Mouse (Mus musculus) fat pad, adult 2 months (tissue): ENCODE results near the gene Rbm19.

Experiments used
- DNase-seq: peaks from one replicate; pipeline ENCODE4 v3.0.0-alpha.2; 2011; ENCODE audit warnings: low read depth, low spot score; ENCODE audit errors: extremely low read depth

Rbm19 gene

GRCm38 (mm10) chr5:120134000-120134399 lies 17.7 kb downstream of the Rbm19 start:
- DNase-seq = no peak

DNA sequence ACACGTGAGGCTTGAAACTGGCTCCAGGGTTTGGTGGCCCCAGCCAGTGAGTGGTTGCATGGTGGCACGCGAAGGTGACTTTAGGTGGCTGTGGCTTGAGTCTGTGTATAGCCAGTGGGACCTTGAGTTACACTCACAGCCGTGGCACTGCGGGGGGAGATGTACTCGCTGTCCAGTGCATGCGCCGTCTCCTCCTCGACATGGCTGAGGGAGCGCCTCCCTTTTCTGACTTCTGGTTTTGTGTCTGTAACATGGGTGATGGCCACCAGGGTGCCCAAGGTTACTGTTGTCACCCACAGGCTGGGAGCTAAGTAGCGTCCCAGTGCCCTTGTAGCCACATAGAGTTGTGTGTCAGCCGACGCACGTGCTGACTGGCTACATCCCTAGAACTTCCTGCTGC lies 19.1 kb downstream of the Rbm19 start:
- DNase-seq = no peak

DNA sequence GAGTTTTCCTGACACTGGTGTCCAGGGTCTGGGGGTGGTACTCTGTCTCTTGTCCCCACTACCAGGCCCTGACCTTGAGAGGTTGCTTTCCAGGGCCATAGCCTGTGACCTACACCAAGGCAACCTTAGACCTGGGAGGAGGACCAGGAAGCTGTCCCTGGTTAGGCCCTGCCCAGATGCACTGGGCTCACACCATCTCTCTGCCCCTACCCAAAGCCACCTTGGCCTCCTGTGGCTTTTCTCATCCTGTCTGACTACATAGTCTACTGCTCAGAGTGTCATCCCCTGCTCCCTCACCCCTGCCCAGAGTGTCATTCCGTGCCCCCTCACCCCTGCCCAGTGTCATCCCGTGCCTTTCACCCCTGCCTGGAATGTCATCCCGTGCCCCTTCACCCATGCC lies 19.6 kb downstream of the Rbm19 start:
- no peak for DNase-seq

- no peak for DNase-seq
Measured at GRCm38 (mm10) chr5:120136236-120136675, 20.0 kb downstream of the Rbm19 start.

DNA sequence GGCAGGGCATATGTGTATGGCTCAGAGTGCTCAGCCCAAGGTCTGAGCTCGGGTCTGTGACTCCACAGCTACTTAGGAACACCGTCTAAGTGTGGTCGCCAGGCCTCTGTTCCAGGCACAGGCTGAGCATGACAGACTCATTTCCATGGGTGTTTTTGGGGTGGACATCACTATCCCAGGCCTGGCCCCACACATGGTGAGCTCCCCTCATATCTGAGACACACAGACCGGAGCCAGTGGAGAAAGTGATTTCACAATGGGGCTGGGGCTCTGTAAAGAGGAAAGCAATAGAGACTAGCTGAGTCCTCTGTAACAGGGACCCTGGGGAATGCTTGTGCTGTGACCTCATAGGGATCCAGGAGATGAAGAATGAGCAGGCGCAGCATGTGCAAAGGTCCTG lies 20.8 kb downstream of the Rbm19 start:
- no peak for DNase-seq

DNA sequence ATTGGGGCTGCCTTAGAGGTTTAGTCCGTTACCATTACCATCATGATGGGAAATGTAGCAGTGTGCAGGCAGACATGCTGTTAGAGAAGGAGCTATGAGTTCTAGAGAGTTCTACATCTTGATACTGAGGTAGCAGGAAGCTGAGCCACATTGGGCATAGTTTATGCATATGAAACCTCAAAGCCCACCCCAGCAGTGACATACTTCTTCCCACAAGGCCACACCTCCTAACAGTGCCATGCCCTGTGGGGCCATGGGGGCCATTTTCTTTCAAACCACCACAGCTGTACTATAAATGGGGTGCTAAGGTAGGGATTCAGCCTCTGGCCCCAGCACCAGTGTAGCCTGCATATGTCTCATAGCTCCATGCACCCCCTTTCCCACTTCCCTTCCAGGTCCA lies 21.6 kb downstream of the Rbm19 start:
- DNase-seq = no peak

- no peak for DNase-seq
Measured at GRCm38 (mm10) chr5:120138406-120138805, 22.1 kb downstream of the Rbm19 start.

- DNase-seq = no peak
Measured at GRCm38 (mm10) chr5:120139224-120139623, 23.0 kb downstream of the Rbm19 start.

DNA sequence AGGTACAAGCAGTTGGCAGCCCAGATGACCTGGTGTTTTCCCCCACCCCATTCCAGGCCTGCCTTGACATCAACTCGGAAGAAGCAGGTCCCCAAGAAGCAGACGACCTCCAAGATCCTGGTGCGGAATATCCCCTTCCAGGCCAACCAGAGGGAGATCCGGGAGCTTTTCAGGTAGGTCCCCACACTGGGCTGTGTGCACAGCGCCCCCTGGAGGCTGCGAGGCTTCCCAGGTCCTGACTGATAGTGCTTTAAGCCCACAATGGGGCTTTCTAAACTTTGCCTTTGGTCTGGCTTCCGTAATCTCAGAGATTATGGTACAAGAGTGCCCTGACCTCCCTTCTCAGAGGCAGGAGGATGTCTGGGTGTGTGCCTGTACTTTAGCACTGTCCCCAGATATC lies 27.7 kb downstream of the Rbm19 start:
- DNase-seq = no peak

- DNase-seq = no peak
Measured at GRCm38 (mm10) chr5:120145371-120146050, 29.2 kb downstream of the Rbm19 start.

- no peak for DNase-seq
Measured at GRCm38 (mm10) chr5:120146051-120146385, 29.8 kb downstream of the Rbm19 start.

DNA sequence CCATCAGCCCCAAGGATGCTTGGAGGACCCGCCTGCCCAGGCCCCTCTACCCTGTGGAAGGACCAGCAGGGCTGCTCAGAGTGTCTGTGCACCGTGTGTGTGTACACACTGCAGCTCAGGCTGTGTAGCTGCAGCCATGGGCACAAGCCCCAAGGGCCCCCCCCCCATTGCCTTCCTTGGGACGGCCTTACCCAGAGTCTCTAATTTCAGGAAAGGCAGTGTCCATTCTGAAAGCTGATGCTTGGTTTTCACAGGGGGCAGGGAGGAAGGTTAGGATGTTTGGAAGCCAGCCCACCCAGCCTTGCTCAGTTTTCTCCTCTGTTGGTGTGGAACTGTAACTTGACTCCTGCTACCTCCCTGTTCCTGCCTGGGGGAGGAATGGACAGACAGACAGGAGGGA lies 30.6 kb downstream of the Rbm19 start:
- DNase-seq = no peak

- DNase-seq = no peak
Measured at GRCm38 (mm10) chr5:120148246-120148645, 32.0 kb downstream of the Rbm19 start.

DNA sequence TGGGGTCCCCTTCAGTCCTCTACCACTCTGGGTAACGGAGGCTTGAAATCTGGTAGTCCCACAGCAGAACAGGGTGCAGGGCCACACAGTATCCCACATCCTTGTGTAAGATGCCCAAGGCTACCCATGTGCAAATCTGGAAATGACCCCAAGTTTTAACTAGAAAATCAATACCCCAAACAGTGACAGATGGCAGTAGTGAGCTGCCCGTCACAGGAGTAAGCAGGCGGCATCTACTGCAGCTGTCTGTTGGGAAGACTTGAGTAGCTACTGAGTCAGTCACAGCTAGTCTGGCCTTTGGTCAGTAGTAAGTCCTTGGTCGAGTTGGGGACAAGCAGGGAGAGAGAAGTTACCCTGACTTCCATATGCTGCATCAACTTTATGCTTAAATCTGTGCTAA lies 34.9 kb downstream of the Rbm19 start:
- no peak for DNase-seq

DNA sequence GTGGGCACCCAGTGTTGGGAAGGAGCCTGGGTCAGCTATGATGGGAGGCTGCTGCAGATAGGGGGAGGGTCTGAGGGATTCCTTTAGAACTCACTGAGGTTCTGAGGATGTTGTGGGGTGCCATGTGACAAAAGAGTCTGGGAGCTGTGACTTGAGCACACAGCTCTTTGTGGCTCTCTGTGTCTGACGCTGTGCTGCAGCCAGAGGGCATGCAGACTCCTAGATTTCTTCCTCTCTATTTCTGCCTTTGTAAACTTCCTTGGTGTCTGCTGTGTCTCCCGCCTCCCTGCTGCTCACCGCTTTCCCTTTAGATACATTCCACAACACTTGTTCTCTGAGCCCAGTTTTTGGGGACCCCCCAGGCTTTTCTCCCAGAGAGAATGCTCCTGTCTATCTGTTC lies 36.9 kb downstream of the Rbm19 start:
- no peak for DNase-seq

DNA sequence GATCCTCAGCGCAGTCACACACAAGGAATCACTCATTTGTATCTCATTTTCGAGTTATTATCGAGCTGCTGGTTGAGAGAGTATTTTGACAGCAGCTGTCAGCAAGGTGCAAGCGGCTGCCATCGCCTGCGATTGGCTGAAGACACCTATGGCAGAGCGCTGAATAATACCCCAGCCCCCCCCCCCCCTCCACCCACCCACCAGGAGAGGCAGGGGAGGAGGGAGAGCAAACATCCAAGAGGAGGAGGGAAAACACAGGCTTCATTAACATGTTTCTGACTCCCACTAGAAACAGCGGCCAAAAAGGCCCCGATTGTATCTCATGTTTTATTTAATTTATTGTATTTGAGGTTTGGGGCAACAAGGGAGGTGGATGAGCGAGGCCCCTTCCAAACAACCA lies 39.4 kb downstream of the Rbm19 start:
- DNase-seq = no peak

DNA sequence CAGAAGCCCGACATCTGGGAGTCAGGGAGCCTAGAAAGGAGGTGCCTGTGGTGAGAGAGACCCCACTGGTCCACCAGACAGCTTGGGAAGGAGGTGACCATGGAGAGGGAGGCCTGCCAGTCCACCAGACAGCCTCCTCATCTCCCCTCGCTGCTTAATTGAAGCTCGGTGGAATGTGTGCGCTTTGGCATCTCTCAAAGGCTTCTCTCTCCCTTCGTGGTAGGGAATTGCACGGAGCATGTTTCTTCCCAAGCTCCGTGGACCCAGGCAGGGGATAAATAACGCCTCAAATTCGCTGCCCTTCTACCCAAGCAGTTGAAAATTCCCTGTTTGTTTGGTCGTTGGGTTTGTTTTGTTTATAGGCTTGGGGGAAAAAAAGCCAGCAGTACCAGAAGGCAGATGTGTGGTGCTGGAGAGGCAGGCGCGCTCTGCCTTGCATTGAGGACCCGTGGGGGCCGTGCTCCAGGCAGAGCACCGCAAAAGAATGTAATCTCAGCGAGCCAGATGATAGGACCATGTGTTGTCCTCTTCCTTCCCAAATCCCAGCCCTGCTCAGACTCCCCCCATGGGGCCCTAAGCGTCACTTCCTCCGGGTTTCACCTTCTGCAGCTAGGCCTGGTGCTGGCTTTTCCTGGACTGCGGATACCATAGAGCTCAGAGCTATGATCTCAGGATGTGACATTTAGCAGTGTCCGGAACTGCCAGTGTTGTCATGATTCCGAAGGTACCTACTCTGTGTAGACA lies 40.1 kb downstream of the Rbm19 start:
- DNase-seq = no peak

GRCm38 (mm10) chr5:120157115-120157514 lies 40.9 kb downstream of the Rbm19 start:
- no peak for DNase-seq

- DNase-seq = no peak
Measured at GRCm38 (mm10) chr5:120158476-120158875, 42.2 kb downstream of the Rbm19 start.

- no peak for DNase-seq
Measured at GRCm38 (mm10) chr5:120160923-120161658, 44.8 kb downstream of the Rbm19 start.

- no peak for DNase-seq
Measured at GRCm38 (mm10) chr5:120162689-120163088, 46.4 kb downstream of the Rbm19 start.

DNA sequence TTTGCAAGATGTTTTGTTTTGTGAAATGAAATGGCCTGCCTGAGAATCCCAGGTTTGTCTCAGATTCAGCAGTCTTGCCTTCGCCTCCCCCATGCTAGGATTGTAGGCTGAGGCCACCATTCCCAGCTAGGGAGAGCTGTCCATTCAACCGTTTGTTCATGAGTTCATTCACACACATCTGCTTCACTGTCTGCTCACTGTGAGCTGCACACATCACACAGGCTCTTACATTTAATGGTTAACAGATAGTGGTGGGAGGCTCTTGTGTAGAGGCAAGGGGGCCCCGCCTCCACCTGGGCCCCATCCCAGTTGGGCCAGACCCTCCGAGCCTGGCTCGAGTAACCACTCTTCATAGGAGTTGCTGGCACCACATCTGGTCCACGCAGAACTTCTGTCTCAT lies 47.2 kb downstream of the Rbm19 start:
- DNase-seq = no peak
